Mouse (Mus musculus) heart, embryonic 14.5 days (tissue): Measurements from ENCODE around the gene Myof. TPM values are rescaled to one million over a fixed set of nuclear protein-coding genes. Genes with fewer than 3 reads are reported as not detected.

ENCODE experiments used
- ATAC-seq: fragments of 200-750 bp; cut with Nextera tagmentation; 2 replicates; pipeline ENCODE4 v1.8.0; 2017; ENCODE audit warnings: low read depth, moderate TSS enrichment; ENCODE audit not compliant: insufficient number of reproducible peaks, insufficient read depth, low FRiP score
- H3K27ac ChIP-seq, 2 experiments: fragments of 200-500 bp in 1 of 2; fragments of 300-500 bp in 1 of 2; sonication (generic) in 1 of 2; replicated peaks in 1 of 2; 2 replicates each; pipeline ENCODE4 v1.5.1; 2012 to 2014; ENCODE audit warnings: low read depth in 2 of 2, low read length in 2 of 2, control low read depth in 1 of 2, mild to moderate bottlenecking in 1 of 2, mixed read lengths in 1 of 2; ENCODE audit not compliant: control insufficient read depth in 1 of 2, insufficient read depth in 1 of 2
- H3K27me3 ChIP-seq: fragments of 300-500 bp; sonication (generic); 2 replicates; pipeline ENCODE4 v1.6.1; 2014; ENCODE audit warnings: mild to moderate bottlenecking, low read length, control low read depth; ENCODE audit not compliant: control insufficient read depth, insufficient read depth
- H3K36me3 ChIP-seq: fragments of 300-500 bp; sonication (generic); 2 replicates; pipeline ENCODE4 v1.6.1; 2014; ENCODE audit warnings: mild to moderate bottlenecking, control low read depth, low read length, mixed read lengths; ENCODE audit not compliant: control insufficient read depth, insufficient read depth
- H3K4me1 ChIP-seq, 2 experiments: fragments of 200-500 bp in 1 of 2; fragments of 300-500 bp in 1 of 2; sonication (generic) in 1 of 2; 2 replicates each; pipeline ENCODE4 v1.6.1; 2012 to 2014; ENCODE audit warnings: low read length in 2 of 2, control low read depth in 1 of 2, mixed read lengths in 1 of 2; ENCODE audit not compliant: control insufficient read depth in 2 of 2, insufficient read depth in 2 of 2
- H3K4me2 ChIP-seq: fragments of 300-500 bp; sonication (generic); 2 replicates; pipeline ENCODE4 v1.6.1; 2014; ENCODE audit warnings: mild to moderate bottlenecking, low read length
- H3K4me3 ChIP-seq, 2 experiments: fragments of 200-500 bp in 1 of 2; fragments of 300-500 bp in 1 of 2; sonication (generic) in 1 of 2; 2 replicates each; pipeline ENCODE4 v1.5.1; 2012 to 2014; ENCODE audit warnings: low read length in 2 of 2, mild to moderate bottlenecking in 2 of 2, control low read depth in 1 of 2, low read depth in 1 of 2, moderate library complexity in 1 of 2; ENCODE audit not compliant: control insufficient read depth in 1 of 2, insufficient read depth in 1 of 2
- H3K9ac ChIP-seq: fragments of 300-500 bp; sonication (generic); 2 replicates; pipeline ENCODE4 v1.6.1; 2014; ENCODE audit warnings: mild to moderate bottlenecking, low read length
- H3K9me3 ChIP-seq: fragments of 300-500 bp; sonication (generic); 2 replicates; pipeline ENCODE4 v1.6.1; 2016; ENCODE audit warnings: low read length, control low read depth; ENCODE audit not compliant: control insufficient read depth
- WGBS: fragments of 180-500 bp; shearing (Covaris S2); extraction: QIAGEN DNeasy Blood & Tissue Kit; methylation state at CpG from one replicate; pipeline ENCODE4 v1.1.7; 2014; 5-methylcytosine and 5-hydroxymethylcytosine counted together
- polyA plus RNA-seq: library from polyadenylated mRNA; unstranded; fragments of >200 nt; fragmentation: Nextera tagmentation; extraction: Ambion mirVana; gene quantifications from 2 replicates; pipeline ENCODE4 v1.2.1, GENCODE M21; 2014

The Myof gene
- polyA plus RNA-seq, 1 experiment from 2014 or later: 5.3 TPM

- Histone ChIP-seq H3K4me3 (no peak overlapping the region), H3K36me3 (0 out of 2 replicates have a peak, but pooled peaks cover 4% of the 10 kb centered on the region), H3K27ac (peak overlapping the region in 1 of 2 experiments; percentile 57; a peak in 3 of 4 replicates), H3K9me3 (no peaks in the 10 kb centered on the region), H3K4me2 (no peak overlapping the region), H3K4me1 (0 out of 4 replicates have a peak, but pooled peaks cover 0 to 4% of the 10 kb centered on the region in 2 experiments), H3K27me3 (no peaks in the 10 kb centered on the region), H3K9ac (no peak overlapping the region)
- WGBS: 48% methylated on average over 12 of the region's 12 CpGs
- ATAC-seq: peak; percentile 33; the same call in 1 of the 2 replicates
Measured at GRCm38 (mm10) chr19:37918515-37918932, 124.9 kb downstream of the Myof start.

GRCm38 (mm10) chr19:37914261-37914660, 129.1 kb downstream of the Myof start:
- H3K9ac ChIP-seq: no peak overlapping the region

GRCm38 (mm10) chr19:37912501-37912900, 130.9 kb downstream of the Myof start:
- WGBS: 85% methylated on average over 6 of the region's 6 CpGs
- Histone ChIP-seq H3K9me3 (no peaks in the 10 kb centered on the region), H3K4me2 (no peak overlapping the region), H3K36me3 (0 out of 2 replicates have a peak, but pooled peaks cover 4% of the 10 kb centered on the region), H3K9ac (no peak overlapping the region), H3K27ac (no peak overlapping the region), H3K27me3 (no peaks in the 10 kb centered on the region), H3K4me3 (no peak overlapping the region), H3K4me1 (peaks cover 6 to 8% of the 10 kb centered on the region in 2 experiments; a peak in 3 of 4 replicates)
- ATAC-seq: no peak

More at GRCm38 (mm10) chr19:37914261-37914660, 129.1 kb downstream of the Myof start:
- ATAC-seq: no peak
- H3K27me3 ChIP-seq: no peaks in the 10 kb centered on the region
- 81% methylated on average over 4 of the region's 4 CpGs for WGBS
- no peaks in the 10 kb centered on the region for H3K9me3 ChIP-seq
- no peak overlapping the region for H3K4me2 ChIP-seq
- 0 out of 2 replicates have a peak, but pooled peaks cover 4% of the 10 kb centered on the region for H3K36me3 ChIP-seq
- H3K4me3 ChIP-seq: no peak overlapping the region
- H3K27ac ChIP-seq: no peak overlapping the region
- no peaks in the 10 kb centered on the region for H3K4me1 ChIP-seq

- H3K9ac ChIP-seq: no peak overlapping the region
- no peaks in the 10 kb centered on the region for H3K27me3 ChIP-seq
- no peaks in the 10 kb centered on the region for H3K36me3 ChIP-seq
- H3K9me3 ChIP-seq: no peaks in the 10 kb centered on the region
- ATAC-seq: no peak
- H3K4me3 ChIP-seq: no peak overlapping the region
- H3K4me1 ChIP-seq: peaks cover 9% of the 10 kb centered on the region in 2 experiments; a peak in 3 of 4 replicates
- no peak overlapping the region for H3K27ac ChIP-seq
- H3K4me2 ChIP-seq: no peak overlapping the region
- WGBS: 48% methylated on average over 5 of the region's 5 CpGs
Measured at GRCm38 (mm10) chr19:37909830-37910261, 133.5 kb downstream of the Myof start.

GRCm38 (mm10) chr19:37907451-37908320, 135.7 kb downstream of the Myof start:
- Histone ChIP-seq H3K36me3 (no peaks in the 10 kb centered on the region), H3K27ac (no peak overlapping the region), H3K27me3 (no peaks in the 10 kb centered on the region), H3K4me3 (no peak overlapping the region), H3K4me2 (peak overlapping the region; percentile 36), H3K9ac (no peak overlapping the region), H3K9me3 (no peaks in the 10 kb centered on the region), H3K4me1 (peaks cover 9% of the 10 kb centered on the region in 2 experiments; a peak in 3 of 4 replicates)
- ATAC-seq: no peak
- 15% methylated on average over 17 of the region's 17 CpGs for WGBS

GRCm38 (mm10) chr19:37906916-37907315, 136.5 kb downstream of the Myof start:
- Histone ChIP-seq H3K27me3 (no peaks in the 10 kb centered on the region), H3K4me2 (no peak overlapping the region), H3K36me3 (no peaks in the 10 kb centered on the region), H3K27ac (no peak overlapping the region), H3K9ac (no peak overlapping the region), H3K4me1 (peaks cover 9% of the 10 kb centered on the region in 2 experiments; a peak in 3 of 4 replicates), H3K9me3 (no peaks in the 10 kb centered on the region), H3K4me3 (no peak overlapping the region)
- WGBS: 72% methylated on average over 3 of the region's 3 CpGs
- ATAC-seq: no peak

GRCm38 (mm10) chr19:37896081-37896480, 147.3 kb downstream of the Myof start:
- 46% methylated on average over 7 of the region's 7 CpGs for WGBS
- Histone ChIP-seq H3K4me1 (no peaks in the 10 kb centered on the region), H3K4me2 (no peak overlapping the region)

More at GRCm38 (mm10) chr19:37896081-37896480, 147.3 kb downstream of the Myof start:
- Histone ChIP-seq H3K4me3 (no peak overlapping the region), H3K27ac (no peak overlapping the region), H3K36me3 (0 out of 2 replicates have a peak, but pooled peaks cover 4% of the 10 kb centered on the region), H3K27me3 (no peaks in the 10 kb centered on the region), H3K9me3 (no peaks in the 10 kb centered on the region), H3K9ac (no peak overlapping the region)
- ATAC-seq: no peak
